Mouse (Mus musculus) kidney, embryonic 15.5 days (tissue): ENCODE measurements around the gene Armc7. TPM values are rescaled to one million over a fixed set of nuclear protein-coding genes. Genes with fewer than 3 reads are reported as not detected.

Experiments used
- ATAC-seq: fragments of 200-750 bp; cut with Nextera tagmentation; replicated peaks from 2 replicates; pipeline ENCODE4 v1.8.0; 2017; ENCODE audit warnings: moderate TSS enrichment; ENCODE audit not compliant: low FRiP score
- H3K27ac ChIP-seq: fragments of 300-500 bp; sonication (generic); 2 replicates; pipeline ENCODE4 v1.5.1; 2015; ENCODE audit warnings: mild to moderate bottlenecking, inconsistent platforms
- H3K27me3 ChIP-seq: fragments of 300-500 bp; sonication (generic); 2 replicates; pipeline ENCODE4 v1.6.1; 2015; ENCODE audit warnings: inconsistent platforms
- H3K36me3 ChIP-seq: fragments of 300-500 bp; sonication (generic); 2 replicates; pipeline ENCODE4 v1.6.1; 2015; ENCODE audit warnings: inconsistent platforms
- H3K4me1 ChIP-seq: fragments of 300-500 bp; sonication (generic); 2 replicates; pipeline ENCODE4 v1.6.1; 2015; ENCODE audit warnings: inconsistent platforms
- H3K4me2 ChIP-seq: fragments of 300-500 bp; sonication (generic); 2 replicates; pipeline ENCODE4 v1.6.1; 2015; ENCODE audit warnings: moderate library complexity, mild to moderate bottlenecking, inconsistent platforms
- H3K4me3 ChIP-seq: fragments of 300-500 bp; sonication (generic); replicated peaks from 2 replicates; pipeline ENCODE4 v1.5.1; 2015; ENCODE audit warnings: mild to moderate bottlenecking, inconsistent platforms
- H3K9ac ChIP-seq: fragments of 300-500 bp; sonication (generic); 2 replicates; pipeline ENCODE4 v1.6.1; 2015; ENCODE audit warnings: mild to moderate bottlenecking, inconsistent platforms
- H3K9me3 ChIP-seq: fragments of 300-500 bp; sonication (generic); replicated peaks from 2 replicates; pipeline ENCODE4 v1.6.1; 2016; ENCODE audit warnings: inconsistent platforms
- WGBS: fragments of 180-500 bp; shearing (Covaris S2); methylation state at CpG from one replicate; pipeline ENCODE4 v1.1.7; 2015; ENCODE audit warnings: mixed read lengths; 5-methylcytosine and 5-hydroxymethylcytosine counted together
- microRNA-seq: library from miRNA; unstranded; fragments of <30 nt; microRNA quantifications from one replicate; pipeline ENCODE4, GENCODE M21; 2016
- polyA plus RNA-seq: library from polyadenylated mRNA; unstranded; fragments of >200 nt; fragmentation: Nextera tagmentation; extraction: Ambion mirVana; gene quantifications from 2 replicates; pipeline ENCODE4 v1.2.1, GENCODE M21; 2015

The Armc7 gene
- polyA plus RNA-seq, 1 experiment from 2014 or later, result 9.1 TPM

- WGBS, result 70% methylated on average over 2 of the region's 2 CpGs
These were observed 62.6 kb downstream of the Armc7 start for GRCm38 (mm10) chr11:115538045-115538444.

More at GRCm38 (mm10) chr11:115538045-115538444, 62.6 kb downstream of the Armc7 start:
- no peaks in the 10 kb centered on the region for H3K9me3 ChIP-seq
- ATAC-seq, result no peak
- H3K4me2 ChIP-seq, result no peak overlapping the region
- H3K4me3 ChIP-seq, result no peak overlapping the region
- no peak overlapping the region for H3K27ac ChIP-seq
- H3K9ac ChIP-seq, result no peak overlapping the region
- H3K4me1 ChIP-seq, result peaks cover 20% of the 10 kb centered on the region
- H3K27me3 ChIP-seq, result no peaks in the 10 kb centered on the region; the same call in 1 of the 2 replicates
- H3K36me3 ChIP-seq, result peaks cover 12% of the 10 kb centered on the region

Small RNAs within 50 kb of the gene (microRNA-seq; reads per million reads assigned to microRNA genes)
- not detected for gene Mir3968

Other genes starting within 250 kb of the Armc7 start
- gene Grin2c, start 208.4 kb upstream of the Armc7 start, polyA plus RNA-seq, result not detected in 2 replicates
- 15.4 and 20.8 TPM in 2 replicates for gene Fdxr, start 198.6 kb upstream of the Armc7 start, polyA plus RNA-seq
- gene Fads6, start 178.0 kb upstream of the Armc7 start, polyA plus RNA-seq, result 0.49 and 0.55 TPM in 2 replicates
- 0.06 and 0.09 TPM in 2 replicates for gene Otop2, start 168.5 kb upstream of the Armc7 start, polyA plus RNA-seq
- not detected in 2 replicates for gene Ush1g, start 153.6 kb upstream of the Armc7 start, polyA plus RNA-seq
- not detected in 2 replicates for gene Otop3, start 140.9 kb upstream of the Armc7 start, polyA plus RNA-seq
- gene Hid1, start 107.9 kb upstream of the Armc7 start, polyA plus RNA-seq, result 6.7 and 8.1 TPM in 2 replicates
- 10.6 and 10.7 TPM in 2 replicates for gene Cdr2l, start 93.8 kb upstream of the Armc7 start, polyA plus RNA-seq
- gene Mrpl58, start 71.9 kb upstream of the Armc7 start, polyA plus RNA-seq, result 204 and 209 TPM in 2 replicates
- gene Atp5h, start 55.7 kb upstream of the Armc7 start, polyA plus RNA-seq, result 1,004 and 1,083 TPM in 2 replicates
- gene Kctd2, start 55.5 kb upstream of the Armc7 start, polyA plus RNA-seq, result 14.1 and 16.4 TPM in 2 replicates
- 0.18 and 0.30 TPM in 2 replicates for gene Trim80, start 35.1 kb upstream of the Armc7 start, polyA plus RNA-seq
- 15.8 and 22.3 TPM in 2 replicates for gene Slc16a5, start 13.2 kb upstream of the Armc7 start, polyA plus RNA-seq
- 72.7 and 76.7 TPM in 2 replicates for gene Nt5c, start 16.2 kb downstream of the Armc7 start, polyA plus RNA-seq
- gene Jpt1, start 38.7 kb downstream of the Armc7 start, polyA plus RNA-seq, result 457 and 460 TPM in 2 replicates
- 1,007 and 1,133 TPM in 2 replicates for gene Sumo2, start 60.6 kb downstream of the Armc7 start, polyA plus RNA-seq
- 174 and 190 TPM in 2 replicates for gene Nup85, start 88.8 kb downstream of the Armc7 start, polyA plus RNA-seq
- gene Mrps7, start 128.3 kb downstream of the Armc7 start, polyA plus RNA-seq, result 102 and 103 TPM in 2 replicates
- gene Gga3, start 128.4 kb downstream of the Armc7 start, polyA plus RNA-seq, result 18.5 and 20.7 TPM in 2 replicates
- gene Mif4gd, start 137.3 kb downstream of the Armc7 start, polyA plus RNA-seq, result 35.8 and 37.6 TPM in 2 replicates
- 45.8 and 48.3 TPM in 2 replicates for gene Slc25a19, start 152.6 kb downstream of the Armc7 start, polyA plus RNA-seq
- 92.0 and 98.4 TPM in 2 replicates for gene Grb2, start 232.9 kb downstream of the Armc7 start, polyA plus RNA-seq